Mouse (Mus musculus): ENCODE data around the gene Hspa4. TPM values are rescaled to one million over a fixed set of nuclear protein-coding genes. Genes with fewer than 3 reads are reported as not detected.

The Hspa4 gene
- polyA plus RNA-seq, 1 experiment from 2014 or later, result 112 TPM

Other genes with a start within 250 kb of the Hspa4 start
- 22.7 and 25.3 TPM in 2 replicates for gene Zcchc10, start 24.2 kb upstream of the Hspa4 start, polyA plus RNA-seq (2014; fragmentation: Nextera tagmentation; extraction: Ambion mirVana)
- 43.0 and 120 TPM in 2 replicates for gene Aff4, start 50.4 kb upstream of the Hspa4 start, polyA plus RNA-seq (2014; fragmentation: Nextera tagmentation; extraction: Ambion mirVana)
- 0.48 TPM in 1 of 2 replicates, not detected in the other for gene Leap2, start 122.7 kb upstream of the Hspa4 start, polyA plus RNA-seq (2014; fragmentation: Nextera tagmentation; extraction: Ambion mirVana)
- gene Uqcrq, start 130.4 kb upstream of the Hspa4 start, polyA plus RNA-seq (2014; fragmentation: Nextera tagmentation; extraction: Ambion mirVana), result 564 and 595 TPM in 2 replicates
- 2.8 and 3.6 TPM in 2 replicates for gene Gdf9, start 130.6 kb upstream of the Hspa4 start, polyA plus RNA-seq (2014; fragmentation: Nextera tagmentation; extraction: Ambion mirVana)
- 0.19 TPM in 1 of 2 replicates, not detected in the other for gene Gm10447, start 156.7 kb upstream of the Hspa4 start, polyA plus RNA-seq (2014; fragmentation: Nextera tagmentation; extraction: Ambion mirVana)
- gene Shroom1, start 156.7 kb upstream of the Hspa4 start, polyA plus RNA-seq (2014; fragmentation: Nextera tagmentation; extraction: Ambion mirVana), result 2.1 and 2.9 TPM in 2 replicates
- not detected in 2 replicates for gene Gm9837, start 170.0 kb upstream of the Hspa4 start, polyA plus RNA-seq (2014; fragmentation: Nextera tagmentation; extraction: Ambion mirVana)
- gene Gm9945, start 179.7 kb upstream of the Hspa4 start, polyA plus RNA-seq (2014; fragmentation: Nextera tagmentation; extraction: Ambion mirVana), result not detected in 2 replicates
- 0.06 and 0.25 TPM in 2 replicates for gene Sowaha, start 179.8 kb upstream of the Hspa4 start, polyA plus RNA-seq (2014; fragmentation: Nextera tagmentation; extraction: Ambion mirVana)
- gene Sept8, start 218.8 kb upstream of the Hspa4 start, polyA plus RNA-seq (2014; fragmentation: Nextera tagmentation; extraction: Ambion mirVana), result 13.5 and 15.8 TPM in 2 replicates

All from hindbrain, embryonic 11.5 days (tissue).